Mouse (Mus musculus) liver, embryonic 11.5 days (tissue): Measurements from ENCODE around the gene Slc2a3. TPM values are rescaled to one million over a fixed set of nuclear protein-coding genes. Genes with fewer than 3 reads are reported as not detected.

Experiments used
- ATAC-seq: fragments of 200-750 bp; cut with Nextera tagmentation; replicated peaks from 2 replicates; pipeline ENCODE4 v1.8.0; 2017; ENCODE audit warnings: moderate number of reproducible peaks, mild to moderate bottlenecking, moderate TSS enrichment, moderate library complexity; ENCODE audit not compliant: low FRiP score
- DNase-seq: peaks from one replicate; pipeline ENCODE4 v3.0.0-alpha.2; 2017; ENCODE audit warnings: low spot score
- H3K27ac ChIP-seq: fragments of 300-500 bp; sonication (generic); 2 replicates; pipeline ENCODE4 v1.5.1; 2014; ENCODE audit warnings: mild to moderate bottlenecking, low read depth, low read length, control low read depth
- H3K27me3 ChIP-seq: fragments of 300-500 bp; sonication (generic); replicated peaks from 2 replicates; pipeline ENCODE4 v1.6.1; 2014; ENCODE audit warnings: low read length, mixed read lengths; ENCODE audit not compliant: control insufficient read depth, insufficient read depth
- H3K36me3 ChIP-seq: fragments of 300-500 bp; sonication (generic); 2 replicates; pipeline ENCODE4 v1.6.1; 2014; ENCODE audit warnings: mild to moderate bottlenecking, low read length, moderate library complexity, mixed read lengths; ENCODE audit not compliant: control insufficient read depth, insufficient read depth
- H3K4me1 ChIP-seq: fragments of 300-500 bp; sonication (generic); replicated peaks from 2 replicates; pipeline ENCODE4 v1.6.1; 2014; ENCODE audit warnings: low read length, mixed read lengths; ENCODE audit not compliant: control insufficient read depth, insufficient read depth
- H3K4me2 ChIP-seq: fragments of 300-500 bp; sonication (generic); 2 replicates; pipeline ENCODE4 v1.6.1; 2014; ENCODE audit warnings: mild to moderate bottlenecking, control low read depth, moderate library complexity
- H3K4me3 ChIP-seq: fragments of 300-500 bp; sonication (generic); 2 replicates; pipeline ENCODE4 v1.5.1; 2014; ENCODE audit warnings: low read depth, low read length, control low read depth
- H3K9ac ChIP-seq: fragments of 300-500 bp; sonication (generic); 2 replicates; pipeline ENCODE4 v1.6.1; 2014; ENCODE audit warnings: low read depth, low read length, control low read depth
- H3K9me3 ChIP-seq: fragments of 300-500 bp; sonication (generic); 2 replicates; pipeline ENCODE4 v1.6.1; 2016; ENCODE audit warnings: low read length, inconsistent platforms, mixed read lengths; ENCODE audit not compliant: control insufficient read depth
- WGBS: fragments of 180-500 bp; shearing (Covaris S2); extraction: QIAGEN DNeasy Blood & Tissue Kit; methylation state at CpG from one replicate; pipeline ENCODE4 v1.1.7; 2014; 5-methylcytosine and 5-hydroxymethylcytosine counted together
- polyA plus RNA-seq: library from polyadenylated mRNA; unstranded; fragments of >200 nt; fragmentation: Nextera tagmentation; extraction: Ambion mirVana; gene quantifications from 2 replicates; pipeline ENCODE4 v1.2.1, GENCODE M21; 2014

The Slc2a3 gene
- polyA plus RNA-seq, 1 experiment from 2014 or later, result 59.4 TPM

GRCm38 (mm10) chr6:122763844-122764445 is 37.5 kb downstream of the Slc2a3 start:
- ATAC-seq, result no peak
- DNase-seq, result no peak
- Histone ChIP-seq H3K9ac (0 out of 2 replicates have a peak overlapping the region, but pooled peaks have one; percentile 12), H3K4me3 (peak overlapping the region; percentile 49), H3K4me1 (peaks cover 45% of the 10 kb centered on the region), H3K27ac (peak overlapping the region; percentile 72), H3K9me3 (no peaks in the 10 kb centered on the region), H3K4me2 (peak overlapping the region; percentile 78), H3K27me3 (no peaks in the 10 kb centered on the region), H3K36me3 (no peaks in the 10 kb centered on the region)
- 28% methylated on average over 17 of the region's 17 CpGs for WGBS

GRCm38 (mm10) chr6:122762952-122763700 is 38.3 kb downstream of the Slc2a3 start:
- H3K4me2 ChIP-seq, result peak overlapping the region; percentile 78
- peak overlapping the region; percentile 28; the same call in 1 of the 2 replicates for H3K9ac ChIP-seq

GRCm38 (mm10) chr6:122762480-122762879 is 39.0 kb downstream of the Slc2a3 start:
- ATAC-seq, result no peak
- Histone ChIP-seq H3K4me2 (peak overlapping the region; percentile 78), H3K9me3 (no peaks in the 10 kb centered on the region), H3K9ac (no peak overlapping the region; the same call in 1 of the 2 replicates), H3K4me3 (no peak overlapping the region), H3K36me3 (no peaks in the 10 kb centered on the region), H3K27me3 (no peaks in the 10 kb centered on the region), H3K4me1 (peaks cover 45% of the 10 kb centered on the region), H3K27ac (peak overlapping the region; percentile 72)
- no peak for DNase-seq
- WGBS, result 63% methylated on average over 3 of the region's 3 CpGs

More at GRCm38 (mm10) chr6:122762952-122763700, 38.3 kb downstream of the Slc2a3 start:
- H3K4me3 ChIP-seq, result no peak overlapping the region
- DNase-seq, result peak; percentile 49
- WGBS, result 33% methylated on average over 11 of the region's 11 CpGs
- peak overlapping the region; percentile 72 for H3K27ac ChIP-seq
- peak; percentile 85 for ATAC-seq
- H3K4me1 ChIP-seq, result peaks cover 45% of the 10 kb centered on the region
- no peaks in the 10 kb centered on the region for H3K27me3 ChIP-seq
- H3K9me3 ChIP-seq, result no peaks in the 10 kb centered on the region
- no peaks in the 10 kb centered on the region for H3K36me3 ChIP-seq

- H3K27ac ChIP-seq, result peak overlapping the region; percentile 72
- no peak for DNase-seq
- no peak overlapping the region for H3K4me3 ChIP-seq
- ATAC-seq, result no peak
- H3K9me3 ChIP-seq, result no peaks in the 10 kb centered on the region
- H3K27me3 ChIP-seq, result no peaks in the 10 kb centered on the region
- no peaks in the 10 kb centered on the region for H3K36me3 ChIP-seq
- H3K4me2 ChIP-seq, result peak overlapping the region; percentile 19; the same call in 1 of the 2 replicates
- H3K9ac ChIP-seq, result no peak overlapping the region
- peaks cover 45% of the 10 kb centered on the region for H3K4me1 ChIP-seq
These were observed 39.5 kb downstream of the Slc2a3 start for GRCm38 (mm10) chr6:122761901-122762300.

- DNase-seq (peak; percentile 55), ATAC-seq (no peak)
- no peak overlapping the region for H3K9ac ChIP-seq
- no peaks in the 10 kb centered on the region for H3K27me3 ChIP-seq
- 7% methylated on average over 11 of the region's 11 CpGs for WGBS
- H3K27ac ChIP-seq, result no peak overlapping the region
- peak overlapping the region; percentile 36 for H3K4me3 ChIP-seq
- H3K36me3 ChIP-seq, result no peaks in the 10 kb centered on the region
- H3K9me3 ChIP-seq, result no peaks in the 10 kb centered on the region
- H3K4me2 ChIP-seq, result peak overlapping the region; percentile 51
- peaks cover 43% of the 10 kb centered on the region for H3K4me1 ChIP-seq
These were observed 40.3 kb downstream of the Slc2a3 start for GRCm38 (mm10) chr6:122761011-122761599.

- Histone ChIP-seq H3K27me3 (no peaks in the 10 kb centered on the region), H3K4me2 (no peak overlapping the region), H3K4me1 (peaks cover 29% of the 10 kb centered on the region), H3K27ac (peak overlapping the region; percentile 28; the same call in 1 of the 2 replicates), H3K36me3 (no peaks in the 10 kb centered on the region), H3K9ac (no peak overlapping the region), H3K9me3 (no peaks in the 10 kb centered on the region), H3K4me3 (no peak overlapping the region)
- ATAC-seq, result no peak
- DNase-seq, result no peak
- 41% methylated on average over 5 of the region's 5 CpGs for WGBS
These were observed 42.7 kb downstream of the Slc2a3 start for GRCm38 (mm10) chr6:122758732-122759131.

- WGBS, result 24% methylated on average over 2 of the region's 2 CpGs
- ATAC-seq (no peak), DNase-seq (no peak)
- no peak overlapping the region for H3K4me3 ChIP-seq
- H3K36me3 ChIP-seq, result no peaks in the 10 kb centered on the region
- H3K9ac ChIP-seq, result no peak overlapping the region
- no peaks in the 10 kb centered on the region for H3K27me3 ChIP-seq
- H3K4me1 ChIP-seq, result peaks cover 7% of the 10 kb centered on the region
- H3K27ac ChIP-seq, result no peak overlapping the region
- no peaks in the 10 kb centered on the region for H3K9me3 ChIP-seq
- no peak overlapping the region for H3K4me2 ChIP-seq
These were observed 45.5 kb downstream of the Slc2a3 start for GRCm38 (mm10) chr6:122755913-122756312.

GRCm38 (mm10) chr6:122750579-122750978 is 50.9 kb downstream of the Slc2a3 start:
- Histone ChIP-seq H3K27ac (no peak overlapping the region), H3K27me3 (no peaks in the 10 kb centered on the region), H3K4me2 (no peak overlapping the region), H3K9ac (no peak overlapping the region), H3K9me3 (no peaks in the 10 kb centered on the region), H3K36me3 (no peaks in the 10 kb centered on the region), H3K4me3 (no peak overlapping the region), H3K4me1 (no peaks in the 10 kb centered on the region)
- DNase-seq (no peak), ATAC-seq (no peak)
- WGBS, result 84% methylated on average over 6 of the region's 6 CpGs
